Mouse (Mus musculus): Measurements from ENCODE around the gene Palm2.

Palm2 gene

GRCm38 (mm10) chr4:57716735-57717134 lies 282.7 kb downstream of the Palm2 start:
- no peak for DNase-seq

- no peak for DNase-seq
These were observed 283.3 kb downstream of the Palm2 start, which contains the start of gene Akap2 for GRCm38 (mm10) chr4:57717354-57717753. Akap2 (plus strand) TSS chr4:57717657.

DNA sequence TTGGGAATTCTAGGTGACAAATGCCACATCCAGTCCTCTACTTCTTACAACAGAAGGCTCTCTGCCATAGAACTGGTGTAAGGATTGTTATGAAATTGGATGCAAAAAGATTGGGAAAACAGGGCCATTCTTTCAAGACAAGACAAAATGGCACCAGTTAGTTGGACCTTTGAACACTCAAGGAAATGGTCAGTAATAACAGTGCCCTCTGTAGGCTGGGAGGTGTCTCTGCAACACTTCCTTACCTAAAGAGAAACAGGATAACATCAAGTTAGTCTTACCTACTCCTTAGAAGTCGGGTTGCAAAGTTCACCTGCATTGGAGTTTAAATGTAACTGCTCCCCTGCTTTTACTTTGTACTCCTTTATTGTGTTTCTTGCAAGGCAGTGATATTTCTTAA lies 285.3 kb downstream of the Palm2 start:
- DNase-seq = no peak

DNA sequence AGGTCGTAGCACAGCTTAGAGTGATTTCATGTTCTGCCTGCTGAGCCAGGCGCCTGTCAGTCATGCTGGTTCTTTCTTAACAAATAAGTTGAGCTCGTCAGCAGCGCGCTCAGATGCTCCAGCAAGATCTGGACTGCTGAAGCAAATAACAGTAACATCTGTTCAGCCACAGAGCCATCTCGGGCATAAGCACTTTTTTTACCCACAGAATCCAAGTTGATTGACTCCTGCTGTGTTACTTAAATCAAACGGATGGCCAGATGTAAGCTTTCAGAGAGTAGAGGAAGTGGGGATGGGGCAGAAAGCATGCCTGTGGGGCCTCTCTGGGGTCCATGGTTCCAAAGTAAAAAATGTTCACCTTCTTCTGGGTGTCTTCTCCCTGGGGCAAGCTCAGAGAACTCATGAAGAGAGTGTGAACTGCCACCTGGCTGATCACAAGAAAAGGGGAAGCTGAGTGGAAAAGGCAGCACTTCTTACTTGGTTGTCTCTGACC lies 286.9 kb downstream of the Palm2 start:
- no peak for DNase-seq

GRCm38 (mm10) chr4:57722296-57722695 lies 288.2 kb downstream of the Palm2 start:
- peak in 1 of 2 experiments; percentile 44 for DNase-seq

GRCm38 (mm10) chr4:57723659-57724058 lies 289.6 kb downstream of the Palm2 start:
- DNase-seq = no peak

DNA sequence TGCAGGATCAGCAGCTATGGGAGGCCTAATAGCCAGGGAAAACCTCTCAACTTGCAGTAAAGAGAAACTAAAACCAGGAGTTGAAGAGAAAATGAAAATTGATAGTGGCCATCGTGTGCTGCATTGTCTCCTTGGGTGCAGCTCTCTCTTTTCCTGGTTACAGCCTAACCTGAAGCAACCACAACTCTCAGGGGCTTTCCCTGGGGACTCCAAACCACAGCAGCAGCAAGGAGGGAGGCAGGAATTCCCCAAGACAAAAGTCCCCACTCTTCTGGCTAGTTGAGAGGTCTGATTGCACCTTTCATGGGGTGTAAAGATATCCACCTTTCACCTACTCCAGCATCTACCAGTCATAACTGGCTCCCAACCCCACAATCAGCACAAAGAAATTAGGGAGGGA lies 291.5 kb downstream of the Palm2 start:
- DNase-seq = no peak

DNA sequence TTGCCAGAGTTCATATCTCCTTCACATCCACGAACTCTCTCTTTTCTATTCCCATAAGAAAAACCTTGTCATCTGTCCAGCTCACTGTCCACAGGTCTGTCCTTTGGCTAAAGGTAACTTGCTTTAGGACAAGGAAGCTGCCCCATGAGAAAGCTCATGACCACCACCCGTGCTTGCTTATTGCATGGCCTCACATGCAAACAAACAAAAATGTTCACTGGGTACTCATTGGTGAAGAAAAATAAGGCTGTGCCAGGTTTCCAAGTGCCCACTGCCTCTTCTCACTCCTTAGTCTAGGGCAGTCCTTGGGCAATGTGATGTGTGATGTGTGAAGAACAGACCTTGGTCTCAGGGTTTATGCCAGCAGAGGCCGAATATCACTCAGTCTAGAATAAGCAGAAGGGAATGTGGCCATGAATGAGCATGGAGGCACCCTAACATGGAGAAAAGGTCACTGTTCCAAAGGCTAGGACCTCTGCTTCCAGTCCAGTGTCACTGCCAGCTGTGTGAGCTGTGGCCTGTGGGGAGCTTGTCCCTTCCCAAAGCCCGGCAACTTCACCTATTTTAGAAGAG lies 294.6 kb downstream of the Palm2 start:
- peak in 1 of 2 experiments; percentile 31 for DNase-seq

DNA sequence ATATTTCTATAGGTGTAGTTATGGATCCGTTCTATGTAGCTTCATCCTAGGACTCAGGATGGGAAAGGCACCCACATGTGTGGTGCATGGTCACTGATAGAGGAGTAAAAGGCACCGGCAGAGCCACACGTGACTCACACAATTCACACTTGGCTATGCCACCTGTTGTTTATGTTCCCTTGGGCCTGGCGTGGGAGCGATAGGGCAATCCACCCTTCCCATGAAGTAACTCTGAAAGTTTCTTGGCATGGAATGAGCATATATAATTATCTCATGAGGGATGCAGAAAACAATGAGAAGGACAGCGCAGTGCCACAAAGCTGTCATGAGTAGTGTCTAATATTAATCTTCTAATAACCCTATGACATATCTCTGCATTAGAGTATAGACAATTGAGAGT lies 296.0 kb downstream of the Palm2 start:
- DNase-seq = no peak

- peak; percentile 26 to 40 for DNase-seq
These were observed 297.0 kb downstream of the Palm2 start for GRCm38 (mm10) chr4:57730801-57731598.

- peak; percentile 80 to 84 for DNase-seq
These were observed 298.3 kb downstream of the Palm2 start for GRCm38 (mm10) chr4:57732351-57732750.

GRCm38 (mm10) chr4:57733445-57733844 lies 299.4 kb downstream of the Palm2 start:
- DNase-seq = no peak

DNA sequence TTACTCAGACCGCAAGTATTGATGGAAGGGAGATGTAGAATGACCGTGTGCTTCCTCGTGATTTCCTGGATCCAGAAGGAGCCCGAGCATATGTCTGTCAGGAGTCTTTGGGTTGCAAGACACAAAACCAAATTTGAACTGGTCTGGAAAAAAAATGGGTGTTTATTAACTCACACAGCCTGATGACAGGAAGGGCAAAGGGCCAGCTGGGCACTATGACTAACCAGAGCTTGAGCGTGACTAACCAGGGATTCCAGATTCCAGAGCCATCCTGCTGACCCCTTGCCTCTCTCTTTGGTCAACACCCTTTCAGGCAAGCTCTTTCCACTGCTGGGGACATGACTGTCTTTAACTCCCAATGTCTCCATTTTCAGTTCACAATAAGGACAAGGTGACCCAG lies 301.4 kb downstream of the Palm2 start:
- DNase-seq = peak; percentile 91 to 93

DNA sequence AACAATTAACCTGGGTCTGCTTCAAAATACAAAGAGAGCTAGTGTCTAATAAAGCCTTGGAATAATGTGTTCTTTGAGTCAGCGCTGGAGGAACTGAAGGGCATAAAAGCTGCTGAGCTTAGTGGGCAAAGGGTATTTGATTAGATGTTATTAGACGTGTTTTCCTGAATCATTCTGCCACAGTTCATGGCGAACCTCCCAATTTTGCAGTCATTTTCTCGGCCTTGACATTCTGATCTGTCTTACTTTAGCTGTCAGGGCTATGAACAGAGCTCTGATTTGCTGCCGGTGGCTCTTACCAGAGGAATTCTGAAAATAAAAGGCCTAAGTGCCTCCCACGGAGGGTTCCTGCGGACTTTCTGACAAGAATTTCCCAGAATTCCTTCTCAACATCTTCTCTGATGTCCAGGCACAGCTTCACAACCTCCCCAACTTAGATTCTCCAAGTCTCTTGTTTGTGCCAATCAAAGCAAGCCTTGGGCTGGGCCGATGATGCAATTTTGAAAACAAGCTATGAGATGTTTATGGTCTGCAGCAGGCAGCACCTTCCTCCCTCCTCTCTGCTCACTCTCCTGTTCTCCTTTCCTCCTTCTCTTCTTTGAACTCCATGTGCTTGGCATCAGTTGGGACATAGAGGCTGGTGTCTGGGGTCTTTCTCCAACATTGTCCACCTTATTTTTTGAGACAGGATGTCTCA lies 305.0 kb downstream of the Palm2 start:
- no peak for DNase-seq

DNA sequence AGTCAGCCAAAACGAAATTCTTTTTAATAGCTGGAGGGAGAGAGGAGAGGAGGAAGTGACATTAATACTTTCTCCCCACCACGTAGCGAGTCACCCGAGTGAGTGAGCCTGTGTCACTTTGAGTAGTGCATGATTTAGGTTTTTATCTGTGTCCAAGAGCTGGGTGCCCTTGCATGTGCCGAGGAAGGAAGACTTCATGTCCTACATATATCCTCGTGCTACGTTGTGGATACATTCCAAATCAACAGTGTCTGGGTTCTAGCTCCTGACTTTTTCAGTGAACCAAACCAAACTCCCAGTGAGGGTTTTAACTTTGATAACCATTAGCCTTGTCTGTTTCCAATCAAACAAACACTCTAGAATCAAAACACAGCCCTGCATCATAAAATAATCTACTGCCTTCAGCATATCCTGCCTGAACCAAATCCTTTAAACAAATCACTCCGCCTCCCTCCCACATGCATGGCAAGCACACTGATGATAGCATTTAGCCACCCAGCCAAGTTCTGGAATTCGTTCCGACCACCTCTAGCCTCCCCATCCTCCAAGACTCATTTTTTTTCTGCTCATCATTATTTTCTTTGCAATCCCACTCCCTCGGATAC lies 309.4 kb downstream of the Palm2 start:
- DNase-seq = no peak

GRCm38 (mm10) chr4:57750651-57751050 lies 316.6 kb downstream of the Palm2 start:
- DNase-seq = no peak

GRCm38 (mm10) chr4:57751054-57751453 lies 317.0 kb downstream of the Palm2 start:
- no peak for DNase-seq

- DNase-seq = no peak
These were observed 317.5 kb downstream of the Palm2 start for GRCm38 (mm10) chr4:57751566-57751965.

DNA sequence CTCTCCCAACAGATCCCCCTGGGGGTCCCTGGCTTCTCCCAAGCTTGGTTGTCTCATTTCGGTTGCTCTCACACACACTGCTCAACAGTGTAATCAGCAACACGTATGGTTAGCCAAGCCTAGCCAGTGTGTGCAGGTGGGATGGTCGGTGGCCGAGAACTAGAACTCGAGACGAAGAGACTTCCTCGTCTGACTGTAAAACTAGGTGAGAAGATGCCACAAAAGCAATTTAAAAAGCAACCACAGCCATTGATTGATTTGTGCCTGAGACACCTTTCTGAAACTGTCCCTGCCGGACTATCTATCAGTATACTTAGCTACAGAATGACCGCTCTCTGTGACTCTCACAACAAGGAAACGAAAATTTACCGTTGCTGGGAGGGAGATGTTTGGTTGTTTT lies 321.0 kb downstream of the Palm2 start:
- no peak for DNase-seq

DNA sequence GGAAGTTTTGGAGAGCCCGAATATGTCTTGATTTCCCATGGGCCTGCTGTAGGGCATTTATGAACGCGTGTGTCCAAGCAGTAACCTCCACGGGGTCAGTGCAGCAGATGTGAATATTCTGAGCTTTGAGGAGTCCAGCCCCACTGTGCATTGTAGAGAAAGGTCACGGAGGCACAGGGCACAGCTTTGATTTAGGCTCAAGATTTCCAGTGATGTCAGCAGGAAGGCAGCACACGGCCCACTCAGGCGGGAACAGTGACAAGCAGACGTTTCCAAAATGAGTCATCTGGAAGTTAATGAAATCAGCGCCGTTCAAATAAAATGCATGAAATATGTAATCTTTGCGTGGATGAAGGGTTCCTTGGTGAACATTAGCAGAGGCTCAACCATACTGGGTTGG lies 323.9 kb downstream of the Palm2 start:
- no peak for DNase-seq

Measured in kidney, adult 8-10 months (tissue).